Mouse (Mus musculus) frontal cortex, postnatal 10 days (tissue): ENCODE results near the gene Ankrd13a.

Experiments used
- DNase-seq, 2 experiments: peaks; one replicate each; pipeline ENCODE4 v3.0.0; 2022; ENCODE audit warnings: low spot score in 2 of 2, mixed read lengths in 1 of 2

The Ankrd13a gene

GRCm38 (mm10) chr5:114766686-114767085, 7.8 kb upstream of the Ankrd13a start:
- DNase-seq = no peak

GRCm38 (mm10) chr5:114767185-114767584, 7.3 kb upstream of the Ankrd13a start:
- no peak for DNase-seq

GRCm38 (mm10) chr5:114769786-114770185, 4.7 kb upstream of the Ankrd13a start:
- no peak for DNase-seq

- no peak for DNase-seq
Observed at GRCm38 (mm10) chr5:114771796-114772195, 2.7 kb upstream of the Ankrd13a start.

- peak in 1 of 2 experiments; percentile 49 for DNase-seq
Observed at GRCm38 (mm10) chr5:114772456-114773203, 1.8 kb upstream of the Ankrd13a start.

- DNase-seq = peak; percentile 95 to 96
Observed at GRCm38 (mm10) chr5:114773211-114773710, 1.2 kb upstream of the Ankrd13a start.

DNA sequence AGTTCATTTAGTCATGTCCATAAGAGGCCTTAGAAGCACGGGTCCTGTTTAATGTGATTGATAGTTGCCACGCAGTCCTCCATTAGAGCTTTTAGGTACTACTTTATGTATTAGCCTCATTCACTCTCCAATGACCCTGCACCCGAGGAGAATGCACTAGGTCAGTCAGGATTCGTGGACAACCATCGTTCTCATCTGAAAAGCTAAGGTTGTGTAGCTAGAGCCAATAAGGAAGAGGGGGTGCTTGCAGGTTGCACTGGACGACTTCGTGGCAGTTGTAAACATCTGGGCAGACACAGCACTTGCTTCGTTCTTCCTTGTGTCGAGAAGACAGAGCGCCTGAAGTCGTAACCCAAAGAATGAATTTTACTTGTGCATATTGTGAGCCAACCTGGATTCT, 697 bp upstream of the Ankrd13a start:
- no peak for DNase-seq

DNA sequence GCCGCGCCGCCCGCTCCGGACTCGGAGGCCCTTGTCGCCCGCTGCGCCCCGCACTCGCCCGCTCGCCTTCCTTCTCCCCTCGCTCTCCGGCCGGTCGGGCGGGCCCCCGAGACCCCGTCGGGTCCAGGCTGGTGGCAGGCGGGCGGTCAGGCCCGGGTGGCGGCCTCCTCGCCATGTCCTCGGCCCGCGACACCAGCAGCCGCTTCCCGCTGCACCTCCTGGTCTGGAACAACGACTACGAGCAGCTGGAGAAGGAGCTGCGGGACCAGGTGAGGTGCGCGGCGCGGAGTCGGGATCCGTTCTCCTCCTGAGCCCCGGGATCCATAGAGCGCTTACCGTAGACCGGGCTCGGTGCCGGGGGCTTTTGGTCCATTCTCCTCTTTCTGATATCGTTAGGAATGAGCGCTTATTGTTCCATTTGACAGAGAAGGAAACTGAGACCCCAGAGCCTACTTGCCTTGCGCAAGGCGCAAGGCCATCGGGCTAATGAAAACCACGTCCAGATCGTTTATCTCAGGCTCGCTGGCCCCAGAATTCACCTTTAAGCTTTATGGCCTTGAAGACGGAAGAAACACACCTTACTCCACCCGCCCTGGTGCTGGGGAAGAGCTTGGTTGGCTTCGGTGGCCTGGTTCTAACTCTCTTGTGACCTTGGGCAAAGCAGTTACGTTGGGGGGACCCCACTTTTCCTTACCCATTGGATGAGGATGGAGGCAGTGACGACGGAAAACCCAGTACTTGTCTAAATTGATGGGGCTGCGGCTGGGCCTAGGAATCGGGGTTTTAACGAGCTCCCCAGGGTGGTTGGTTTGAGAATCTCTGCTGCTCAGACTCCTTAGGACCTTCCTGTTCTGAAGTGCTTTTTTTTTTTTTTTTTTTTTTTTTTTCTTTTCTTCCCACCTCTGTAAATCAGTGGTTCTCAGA, 841 bp downstream of the Ankrd13a start, which contains the start of gene Git2:
Gene Git2 (minus strand): TSS at position 462 of the 924 bp plus-strand sequence.
- no peak for DNase-seq

DNA sequence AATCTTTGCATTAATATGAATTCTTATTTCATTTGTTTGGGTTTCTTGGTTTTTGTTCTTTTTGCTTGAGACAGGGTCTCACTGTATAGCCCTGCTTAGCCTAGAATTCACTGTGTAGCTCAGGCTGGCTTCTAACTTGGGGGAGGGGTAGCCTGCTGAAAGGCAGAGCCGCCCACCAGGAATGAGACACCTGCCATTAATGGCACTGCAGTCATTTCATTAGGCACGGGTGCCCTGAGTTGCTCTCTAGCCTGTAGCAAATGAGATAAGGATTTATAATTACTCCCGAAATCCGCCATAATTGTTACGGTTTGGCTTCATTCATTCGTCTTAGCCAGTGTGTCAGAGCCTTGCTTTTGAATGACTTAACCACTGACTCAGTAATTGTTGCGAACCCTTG, 1.7 kb downstream of the Ankrd13a start:
- DNase-seq = no peak

GRCm38 (mm10) chr5:114779956-114780489, 5.5 kb downstream of the Ankrd13a start:
- DNase-seq = no peak

DNA sequence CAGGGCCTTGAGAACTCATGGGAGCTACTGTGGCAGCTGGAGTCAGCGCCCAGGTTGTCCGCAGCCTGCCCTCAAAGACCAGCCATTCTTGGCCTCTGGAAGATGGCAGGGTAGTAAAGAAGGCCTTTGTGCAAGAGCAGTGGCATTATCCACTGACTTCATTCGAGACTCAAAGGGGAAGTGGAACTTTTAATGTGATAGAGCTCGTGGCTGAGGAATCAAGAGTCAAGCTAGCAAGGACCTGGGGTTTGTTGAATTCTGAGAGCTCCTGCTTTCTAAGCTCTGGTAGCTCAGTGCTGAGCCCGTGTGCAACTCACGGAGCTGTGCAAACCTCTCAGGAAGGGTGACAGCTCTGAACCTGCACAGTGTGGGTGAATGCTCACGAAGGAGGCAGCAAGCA, 6.4 kb downstream of the Ankrd13a start:
- DNase-seq = no peak

DNA sequence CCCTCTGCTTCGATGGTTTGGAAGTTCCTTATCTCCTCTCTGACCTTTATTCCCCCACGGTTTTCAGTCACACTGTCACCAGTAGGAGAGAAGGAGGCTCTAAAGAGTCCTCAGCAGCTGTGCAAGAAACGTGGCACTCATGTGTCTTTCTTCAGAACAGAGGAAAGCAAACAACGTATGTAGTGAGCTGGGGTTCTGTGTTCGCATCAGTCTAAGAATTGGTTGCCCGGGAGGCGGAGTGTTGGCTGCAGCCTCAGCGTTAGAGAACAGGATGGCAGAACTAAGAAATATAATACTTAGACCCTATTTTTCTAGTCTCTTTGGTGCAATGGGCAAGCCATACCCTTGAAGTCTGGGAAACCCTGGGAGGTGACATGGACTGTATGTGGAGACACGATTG, 8.5 kb downstream of the Ankrd13a start:
- no peak for DNase-seq

GRCm38 (mm10) chr5:114783405-114784163, 9.1 kb downstream of the Ankrd13a start:
- no peak for DNase-seq

DNA sequence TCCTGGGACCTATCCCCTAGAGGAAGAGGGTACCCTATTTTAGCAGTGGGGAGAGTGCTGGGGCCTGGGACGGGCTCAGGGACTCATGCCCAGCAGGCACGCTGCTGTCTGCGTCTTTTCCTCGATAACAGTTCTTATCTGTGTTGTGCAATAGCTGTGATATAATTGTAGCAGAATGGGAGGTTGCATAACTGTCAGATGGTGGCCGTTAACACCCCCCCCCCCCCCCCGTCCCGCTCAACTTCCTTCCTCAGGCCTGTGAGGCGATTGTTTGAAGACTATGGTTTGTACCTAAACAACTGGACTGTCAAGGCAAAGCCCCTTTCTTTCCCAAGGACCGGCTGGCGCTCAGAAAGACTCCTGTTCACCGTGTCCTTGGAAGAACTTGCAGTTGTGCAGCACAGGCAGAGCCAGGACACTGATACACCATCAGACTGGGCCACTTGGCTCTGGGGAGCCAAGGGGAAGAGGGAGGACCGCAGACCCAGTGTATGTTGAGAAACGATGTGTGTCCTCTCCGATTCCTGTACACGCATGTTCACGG, 10.2 kb downstream of the Ankrd13a start:
- DNase-seq = no peak

DNA sequence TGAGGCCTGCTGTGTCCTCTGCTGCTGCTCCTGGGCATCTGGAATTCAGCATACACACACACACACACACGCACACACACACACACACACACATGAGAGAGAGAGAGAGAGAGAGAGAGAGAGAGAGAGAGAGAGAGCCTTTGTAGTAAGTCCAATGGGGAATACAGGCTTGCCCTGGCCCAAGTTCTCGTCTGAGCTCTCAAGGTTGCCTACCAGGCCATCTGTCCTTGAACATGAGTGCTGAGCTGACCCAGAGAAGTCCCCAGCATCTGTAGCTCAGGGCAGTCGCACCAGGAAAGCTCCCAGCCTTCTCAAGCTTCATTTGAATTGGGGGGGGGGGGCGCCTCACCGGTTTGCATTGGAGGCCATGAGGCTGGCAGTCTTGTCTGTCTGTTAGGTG, 10.7 kb downstream of the Ankrd13a start:
- no peak for DNase-seq

DNA sequence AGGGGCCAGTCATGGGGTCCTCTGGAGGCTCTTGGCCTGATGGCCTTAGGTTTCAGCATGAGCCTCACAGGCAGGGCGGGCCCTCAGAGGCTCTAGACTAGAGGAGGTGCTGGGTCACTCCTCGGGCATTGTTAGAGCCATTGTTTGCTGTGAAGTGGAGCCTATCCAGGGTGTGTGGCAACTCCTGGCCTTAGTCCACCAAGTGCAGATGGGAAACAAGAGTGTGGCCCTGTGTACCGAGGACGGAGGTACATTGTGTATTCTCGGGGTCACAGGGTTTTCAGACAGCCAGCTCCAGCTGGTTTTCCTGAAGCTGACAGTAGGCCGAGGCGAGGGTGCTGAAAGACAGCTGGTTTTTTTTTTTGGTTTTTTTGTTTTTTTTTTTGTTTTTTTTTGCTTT, 18.8 kb downstream of the Ankrd13a start:
- DNase-seq = no peak

- DNase-seq = no peak
Observed at GRCm38 (mm10) chr5:114794609-114795008, 20.1 kb downstream of the Ankrd13a start.

DNA sequence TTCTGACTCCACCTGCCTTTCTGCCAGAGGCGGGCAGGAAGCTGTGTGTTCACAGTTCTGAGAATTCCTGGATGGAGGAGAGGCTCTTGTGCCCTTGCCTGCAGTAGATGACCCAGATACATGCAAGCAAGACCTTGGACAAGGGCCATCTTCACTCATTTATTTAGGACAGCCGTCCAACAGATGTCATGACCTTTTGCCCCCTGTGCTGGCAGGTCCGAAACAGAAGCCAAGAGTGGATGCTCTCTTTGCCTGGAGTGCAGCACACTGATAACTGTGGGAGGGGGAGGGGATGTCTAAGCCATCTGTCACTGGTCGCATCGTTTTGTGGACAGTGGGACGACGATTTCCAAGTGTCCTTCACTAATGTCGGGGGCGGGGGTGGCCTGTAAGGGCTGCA, 20.8 kb downstream of the Ankrd13a start:
- DNase-seq = no peak

GRCm38 (mm10) chr5:114795653-114796052, 21.2 kb downstream of the Ankrd13a start:
- DNase-seq = no peak

- peak in 1 of 2 experiments; percentile 38 for DNase-seq
Observed at GRCm38 (mm10) chr5:114796299-114797012, 22.0 kb downstream of the Ankrd13a start.

DNA sequence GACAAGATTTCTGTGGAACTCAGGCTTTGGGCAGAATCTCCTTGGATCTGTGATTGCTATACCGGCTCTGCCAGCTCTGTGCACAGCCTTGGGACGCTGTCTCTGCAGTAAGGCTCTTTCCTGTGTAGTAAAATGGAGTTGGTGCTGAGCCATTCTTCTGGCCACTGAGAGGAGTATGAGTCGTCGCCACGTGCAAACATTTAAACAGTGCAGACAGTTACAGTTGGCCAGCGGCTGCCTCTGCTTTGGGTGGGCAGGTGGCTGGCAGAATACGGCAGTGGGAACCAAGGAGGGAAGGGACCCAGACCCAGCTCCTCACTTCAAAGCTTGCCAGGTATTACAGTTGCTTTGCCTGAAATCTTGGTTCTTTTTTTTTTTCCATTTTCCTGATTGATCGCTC, 22.8 kb downstream of the Ankrd13a start:
- DNase-seq = no peak
